Mouse (Mus musculus): Measurements from ENCODE around the gene Gm4175.
"Not testable (repeated sequence)": the region's sequence is repeated elsewhere in the genome, so short reads cannot be mapped to it uniquely, and the experiment has no call there.

Gene Gm4175

GRCm38 (mm10) chr7:21761375-21761774 is at the start of gene Gm4175:
Gene Gm4175, minus strand, starts transcription at chr7:21761475.
- DNase-seq, result not testable (repeated sequence)

GRCm38 (mm10) chr7:21796628-21797027 is 35.4 kb upstream of the Gm4175 start, which contains the start of gene Gm4177:
Gene Gm4177, minus strand, starts transcription at chr7:21796728.
- not testable (repeated sequence) for DNase-seq

Data from cerebellum, adult 9-11 months (tissue).